Mouse (Mus musculus) megakaryocyte, adult 5-6 weeks (primary cell): ENCODE measurements around the gene Tbx3. TPM values are rescaled to one million over a fixed set of nuclear protein-coding genes. Genes with fewer than 3 reads are reported as not detected.

ENCODE experiments used
- ATAC-seq: 2 replicates; pipeline ENCODE4 v1.8.0; 2016; ENCODE audit warnings: mild to moderate bottlenecking, inconsistent platforms; ENCODE audit not compliant: poor library complexity, severe bottlenecking
- total RNA-seq, 2 experiments: library from RNA; stranded (forward) in 1 of 2; stranded (reverse) in 1 of 2; fragments of 153-499, 151-499 nt in 1 of 2; fragments of 221-1000, 200-1000 nt in 1 of 2; gene quantifications; 2 replicates each; pipeline versions ENCODE4 v1.2.3 to v1.2.4; 2015 to 2017

Tbx3 gene
- total RNA-seq, 2 experiments from 2014 or later = not detected

- no peak for ATAC-seq
These were observed 9.7 kb upstream of the Tbx3 start for GRCm38 (mm10) chr5:119660526-119661410.

DNA sequence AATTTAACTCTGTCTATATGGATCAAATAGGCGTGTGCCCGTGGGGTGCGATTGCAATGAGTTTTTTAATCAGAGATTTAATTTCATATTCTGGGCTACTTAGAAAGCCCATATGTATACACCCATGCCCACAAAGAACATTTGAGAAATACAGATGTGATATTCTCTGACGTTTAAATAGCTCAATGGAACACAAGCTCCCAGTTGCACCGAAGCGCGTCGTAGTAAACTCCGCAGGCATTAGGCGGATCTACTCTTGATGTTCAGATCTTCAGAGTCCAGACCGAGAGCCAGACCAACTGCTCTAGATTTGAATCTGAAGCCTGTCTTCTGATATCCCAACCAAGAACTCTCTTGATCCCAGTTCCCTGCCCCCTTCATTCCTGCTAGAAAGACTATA is 9.0 kb upstream of the Tbx3 start:
- no peak for ATAC-seq

GRCm38 (mm10) chr5:119662326-119662725 is 8.1 kb upstream of the Tbx3 start:
- ATAC-seq = no peak

DNA sequence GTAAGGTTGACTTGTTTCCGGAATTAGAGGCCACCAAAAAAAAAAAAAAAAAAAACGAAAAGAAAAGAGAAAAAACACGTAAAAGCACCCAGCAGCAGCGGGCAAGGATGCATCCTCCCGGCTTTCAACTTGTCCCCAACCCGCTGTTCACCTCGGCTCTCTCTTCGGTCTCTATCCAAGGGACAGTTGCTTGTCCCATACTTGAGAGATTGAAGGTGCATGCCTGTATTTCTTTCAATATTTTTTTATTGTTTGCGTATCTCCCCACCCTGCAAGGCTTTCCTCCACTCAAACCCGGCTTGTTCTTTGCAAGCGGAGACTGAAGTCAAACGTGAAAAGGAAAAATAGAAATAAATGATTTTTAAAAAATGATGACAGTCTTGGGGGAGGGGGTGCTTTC is 7.7 kb upstream of the Tbx3 start:
- ATAC-seq = no peak

- no peak for ATAC-seq
These were observed 7.2 kb upstream of the Tbx3 start for GRCm38 (mm10) chr5:119663241-119663640.

GRCm38 (mm10) chr5:119663747-119664146 is 6.7 kb upstream of the Tbx3 start:
- no peak for ATAC-seq

GRCm38 (mm10) chr5:119665739-119666138 is 4.7 kb upstream of the Tbx3 start:
- ATAC-seq = no peak

- ATAC-seq = no peak
These were observed 3.0 kb upstream of the Tbx3 start for GRCm38 (mm10) chr5:119667356-119667940.

DNA sequence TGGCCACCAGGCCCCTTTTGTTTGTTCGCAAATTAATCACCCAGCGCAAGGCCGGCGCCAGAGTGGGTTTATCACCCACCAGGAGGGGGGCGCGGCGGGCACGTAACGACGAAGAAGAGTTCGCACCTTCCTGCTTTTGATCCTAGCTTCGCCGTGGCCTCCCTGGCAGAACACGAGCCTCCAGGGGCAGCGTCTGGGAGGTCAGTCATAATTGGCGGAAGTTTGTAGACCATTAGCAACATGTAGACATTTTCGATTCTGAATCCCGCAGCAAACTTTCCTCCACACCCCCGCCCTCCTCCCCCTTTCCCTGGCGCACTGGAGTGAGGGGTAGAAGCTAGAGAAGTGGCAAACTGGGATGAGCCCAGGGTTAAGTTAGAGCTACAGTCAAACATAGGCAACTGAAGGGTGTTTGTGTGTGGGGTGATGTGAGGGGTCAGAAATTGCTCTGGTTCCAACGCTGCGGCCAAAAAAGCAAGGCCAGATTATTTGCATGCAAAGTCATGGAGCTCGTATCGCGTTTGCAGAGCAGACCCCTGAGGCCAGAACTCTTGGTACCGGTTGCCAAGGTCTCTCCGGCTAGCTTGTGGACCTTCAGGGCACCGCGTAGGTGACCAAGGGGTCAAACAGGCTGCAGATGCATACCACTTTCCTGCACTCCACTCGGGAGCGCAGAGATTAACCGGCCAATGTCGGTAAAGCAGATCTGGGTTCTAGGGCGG is 2.1 kb upstream of the Tbx3 start:
- no peak for ATAC-seq

DNA sequence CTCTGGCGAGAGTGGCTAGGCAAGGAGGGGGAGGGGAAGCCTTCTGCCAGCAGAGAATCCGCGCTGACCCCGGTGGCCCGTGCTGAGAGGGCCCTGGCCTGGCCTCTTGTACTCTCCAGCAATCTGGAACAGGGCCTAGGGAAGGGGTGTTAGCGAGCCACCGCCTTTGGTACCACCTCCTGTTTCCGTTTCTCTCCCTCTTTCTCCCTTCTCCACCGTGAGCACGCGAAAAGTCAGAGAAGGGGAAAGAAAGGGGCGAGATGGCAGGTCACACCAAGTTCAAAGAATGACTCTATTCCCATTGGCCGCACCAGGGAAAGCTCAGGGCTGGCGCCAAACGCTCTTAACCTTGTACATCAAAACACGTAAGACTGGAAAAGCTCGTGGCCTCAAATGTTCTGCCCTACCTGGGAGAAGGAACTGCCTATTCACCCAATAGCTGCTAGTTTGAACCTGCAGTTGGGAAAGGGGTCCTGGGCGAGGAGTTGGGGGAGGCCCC is 1.5 kb upstream of the Tbx3 start:
- no peak for ATAC-seq

GRCm38 (mm10) chr5:119669741-119670565 is 516 bp upstream of the Tbx3 start:
- ATAC-seq = no peak

- ATAC-seq = no peak
These were observed 794 bp downstream of the Tbx3 start for GRCm38 (mm10) chr5:119671124-119671801.

DNA sequence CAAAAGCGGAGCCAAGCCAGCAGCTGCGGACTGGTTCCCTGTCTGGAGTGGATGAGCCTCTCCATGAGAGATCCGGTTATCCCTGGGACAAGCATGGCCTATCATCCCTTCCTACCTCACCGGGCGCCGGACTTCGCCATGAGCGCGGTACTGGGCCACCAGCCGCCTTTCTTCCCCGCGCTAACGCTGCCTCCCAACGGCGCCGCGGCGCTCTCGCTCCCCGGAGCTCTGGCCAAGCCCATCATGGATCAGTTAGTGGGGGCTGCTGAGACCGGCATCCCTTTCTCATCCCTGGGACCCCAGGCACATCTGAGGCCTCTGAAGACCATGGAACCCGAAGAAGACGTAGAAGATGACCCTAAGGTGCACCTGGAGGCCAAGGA is 1.5 kb downstream of the Tbx3 start:
- ATAC-seq = no peak

DNA sequence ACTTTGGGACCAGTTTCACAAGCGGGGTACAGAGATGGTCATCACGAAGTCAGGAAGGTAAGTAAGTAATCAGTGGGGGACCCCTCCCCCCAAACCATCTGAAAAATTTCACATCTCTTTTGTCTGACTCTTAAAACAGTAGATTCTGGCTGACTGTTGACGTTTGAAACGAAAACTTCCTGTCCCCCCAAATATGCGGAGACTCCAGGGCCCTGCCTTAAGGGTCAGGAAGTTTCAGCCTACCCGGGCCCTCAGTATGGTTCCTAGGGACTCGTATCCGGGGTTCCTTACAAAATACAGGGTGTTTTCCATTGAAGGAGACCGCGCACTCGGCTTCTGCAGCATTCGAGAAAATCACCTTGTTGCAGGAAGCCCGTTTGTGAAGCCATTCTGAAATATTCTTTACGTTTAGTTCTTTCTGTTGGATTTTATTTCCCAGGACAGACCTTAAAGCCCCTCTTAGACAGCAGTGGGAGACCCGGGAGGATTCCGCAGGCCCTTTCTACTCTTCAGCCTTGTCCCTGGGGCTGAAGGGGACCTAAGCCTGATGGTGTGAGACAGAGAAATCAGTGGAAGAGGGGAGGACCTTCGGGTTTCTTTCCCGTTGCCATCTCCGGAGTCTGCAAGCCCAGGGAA is 2.0 kb downstream of the Tbx3 start:
- no peak for ATAC-seq

DNA sequence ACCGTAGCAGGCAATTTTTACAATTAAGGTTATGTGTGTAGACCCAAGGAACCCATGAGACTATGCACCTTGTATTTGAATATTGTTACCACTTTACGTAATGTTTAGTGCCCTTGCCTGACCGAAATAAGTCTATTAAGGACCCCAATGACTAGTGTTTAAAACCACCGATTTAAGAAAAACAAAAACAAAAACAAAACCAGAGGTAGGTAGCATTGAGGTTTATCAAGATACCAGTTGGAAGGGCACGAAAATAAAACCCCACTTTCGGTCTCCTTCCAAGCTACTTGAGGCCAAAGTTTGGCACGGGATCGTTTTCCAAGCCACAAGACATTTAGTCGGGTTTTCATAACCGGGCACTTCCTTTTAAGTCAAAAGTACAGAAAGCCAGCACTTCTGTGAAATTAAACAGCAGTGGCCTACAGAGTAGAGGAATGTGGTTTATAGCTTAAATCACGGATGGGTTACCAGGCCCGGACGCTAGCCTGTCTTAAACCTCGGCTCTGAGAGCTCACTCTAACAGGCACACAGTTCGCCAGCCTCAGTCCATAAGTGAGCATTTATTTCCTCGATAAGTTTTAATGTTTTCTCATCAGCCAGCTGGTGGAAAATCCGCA is 2.6 kb downstream of the Tbx3 start:
- ATAC-seq = no peak

DNA sequence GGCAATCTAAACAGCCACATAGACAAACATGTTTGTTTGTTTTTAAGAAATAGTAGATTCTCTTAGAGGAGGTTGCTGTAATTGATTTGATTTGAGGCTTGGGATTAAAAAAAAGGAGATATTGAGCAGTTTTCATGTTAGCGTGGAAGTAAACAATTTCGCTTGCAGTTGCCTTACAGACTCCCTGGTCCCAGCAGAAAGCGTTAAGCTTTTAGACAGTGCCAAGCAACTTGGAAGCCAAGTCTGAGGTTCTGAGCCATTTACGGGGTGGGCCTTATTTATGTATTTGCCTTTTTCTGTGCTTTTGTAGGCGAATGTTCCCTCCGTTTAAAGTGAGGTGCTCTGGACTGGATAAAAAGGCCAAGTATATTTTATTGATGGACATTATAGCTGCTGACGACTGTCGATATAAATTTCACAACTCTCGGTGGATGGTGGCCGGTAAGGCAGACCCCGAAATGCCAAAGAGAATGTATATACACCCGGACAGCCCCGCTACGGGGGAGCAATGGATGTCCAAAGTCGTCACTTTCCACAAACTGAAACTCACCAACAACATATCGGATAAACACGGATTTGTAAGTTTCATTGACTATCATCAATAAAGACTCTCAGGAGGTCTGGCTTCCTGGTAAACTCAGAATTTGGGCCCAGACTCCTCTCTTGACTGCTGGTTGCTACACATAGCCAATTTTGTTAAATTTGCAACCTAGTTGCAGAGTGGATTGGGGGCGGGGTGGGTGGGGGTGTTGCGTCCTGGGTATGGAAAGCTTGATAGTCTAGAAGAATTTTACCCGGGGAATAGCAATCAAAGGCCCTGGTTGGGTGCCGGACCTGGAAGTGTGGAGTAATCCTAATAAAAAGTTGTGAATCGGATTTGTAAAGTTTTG is 3.5 kb downstream of the Tbx3 start:
- no peak for ATAC-seq

GRCm38 (mm10) chr5:119674606-119675330 is 4.3 kb downstream of the Tbx3 start:
- no peak for ATAC-seq

DNA sequence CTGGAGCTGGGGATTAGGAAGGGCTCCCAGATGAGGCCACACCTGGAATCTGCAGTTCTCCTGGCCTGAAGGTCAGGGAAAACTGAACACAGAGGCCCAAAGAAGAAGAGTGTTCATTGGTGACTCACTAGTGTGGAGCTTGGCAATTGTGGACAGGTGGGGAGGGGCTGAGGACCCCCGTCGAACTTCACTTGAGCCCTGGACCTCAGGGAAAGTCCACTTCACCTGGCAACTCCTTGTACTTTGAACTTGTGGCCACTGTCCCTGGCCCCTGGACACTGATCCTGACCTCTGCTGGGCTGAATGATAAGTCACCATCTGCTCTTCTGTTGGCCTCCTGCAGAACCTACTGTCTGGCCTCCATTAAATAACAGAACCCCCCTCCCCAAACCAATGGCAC is 5.8 kb downstream of the Tbx3 start:
- ATAC-seq = no peak
